Mouse (Mus musculus) urinary bladder, postnatal 4 days (tissue): ENCODE measurements around the gene Mprip.
"Not testable (repeated sequence)": the region's sequence is repeated elsewhere in the genome, so short reads cannot be mapped to it uniquely, and the experiment has no call there.

Experiments
- DNase-seq, 2 experiments: peaks; one replicate each; pipeline ENCODE4 v3.0.0; 2021 to 2022; ENCODE audit warnings: low spot score in 2 of 2

Gene Mprip

GRCm38 (mm10) chr11:59653547-59653946 lies 7.6 kb upstream of the Mprip start:
- DNase-seq: no peak

GRCm38 (mm10) chr11:59655337-59655736 lies 5.8 kb upstream of the Mprip start:
- DNase-seq: no peak

GRCm38 (mm10) chr11:59656016-59656415 lies 5.1 kb upstream of the Mprip start:
- DNase-seq: no peak

GRCm38 (mm10) chr11:59661601-59662248 lies 620 bp downstream of the Mprip start:
- no peak for DNase-seq

- peak; percentile 94 to 95 for DNase-seq
These were observed 1.2 kb downstream of the Mprip start for GRCm38 (mm10) chr11:59662249-59662788.

GRCm38 (mm10) chr11:59662877-59663775 lies 2.0 kb downstream of the Mprip start:
- no peak for DNase-seq

GRCm38 (mm10) chr11:59663776-59664320 lies 2.7 kb downstream of the Mprip start:
- DNase-seq: no peak

GRCm38 (mm10) chr11:59664818-59665217 lies 3.7 kb downstream of the Mprip start:
- DNase-seq: no peak

GRCm38 (mm10) chr11:59671049-59671693 lies 10.1 kb downstream of the Mprip start:
- no peak for DNase-seq

GRCm38 (mm10) chr11:59674013-59674412 lies 12.9 kb downstream of the Mprip start:
- DNase-seq: no peak

- DNase-seq: not testable (repeated sequence)
These were observed 13.6 kb downstream of the Mprip start for GRCm38 (mm10) chr11:59674746-59675145.

- DNase-seq: no peak
These were observed 16.7 kb downstream of the Mprip start for GRCm38 (mm10) chr11:59677767-59678166.

- no peak for DNase-seq
These were observed 17.6 kb downstream of the Mprip start for GRCm38 (mm10) chr11:59678693-59679092.

GRCm38 (mm10) chr11:59680111-59680510 lies 19.0 kb downstream of the Mprip start:
- no peak for DNase-seq

- no peak for DNase-seq
These were observed 23.9 kb downstream of the Mprip start for GRCm38 (mm10) chr11:59684956-59685355.

GRCm38 (mm10) chr11:59694533-59694932 lies 33.4 kb downstream of the Mprip start:
- DNase-seq: no peak

GRCm38 (mm10) chr11:59695550-59695949 lies 34.4 kb downstream of the Mprip start:
- DNase-seq: no peak

- no peak for DNase-seq
These were observed 36.5 kb downstream of the Mprip start for GRCm38 (mm10) chr11:59697572-59697971.

- DNase-seq: no peak
These were observed 39.7 kb downstream of the Mprip start for GRCm38 (mm10) chr11:59700787-59701186.

- no peak for DNase-seq
These were observed 44.0 kb downstream of the Mprip start for GRCm38 (mm10) chr11:59705113-59705512.

GRCm38 (mm10) chr11:59707481-59707880 lies 46.4 kb downstream of the Mprip start:
- no peak for DNase-seq
